Mouse (Mus musculus) thymus, adult 2 months (tissue): ENCODE data around the gene Sstr3.

Experiments
- CTCF ChIP-seq: fragments of 200-500 bp; IDR thresholded peaks from 2 replicates; pipeline ENCODE4 v1.5.1; 2012; ENCODE audit warnings: mild to moderate bottlenecking, control low read depth, low read length, moderate library complexity, borderline replicate concordance; ENCODE audit not compliant: control insufficient read depth, poor library complexity, insufficient read depth; ENCODE audit errors: extremely low read depth
- POLR2A ChIP-seq: fragments of 200-500 bp; IDR thresholded peaks from 2 replicates; pipeline ENCODE4 v1.6.1; 2012; ENCODE audit warnings: mild to moderate bottlenecking, low read length, control low read depth, moderate library complexity; ENCODE audit not compliant: control insufficient read depth, poor library complexity, insufficient read depth; ENCODE audit errors: extremely low read depth

DNA sequence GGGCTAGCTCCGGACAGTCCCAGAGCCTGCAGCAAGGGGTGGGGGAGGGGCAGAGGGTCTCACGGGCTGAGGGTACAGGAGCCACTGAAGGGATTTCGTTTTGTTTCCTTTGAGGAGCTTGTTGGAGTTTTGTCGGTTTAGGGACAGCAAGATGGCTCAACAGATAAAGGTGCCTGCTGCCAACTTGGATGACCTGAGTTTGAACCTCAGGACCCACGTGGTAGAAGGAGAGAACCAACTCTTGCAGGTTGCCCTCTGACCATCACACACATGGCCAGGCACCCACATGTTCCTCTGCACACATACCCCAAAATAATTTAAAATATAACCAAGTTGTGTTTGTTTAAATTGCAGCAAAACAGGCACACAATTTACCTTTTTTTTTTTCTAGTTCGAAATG lies 45.5 kb upstream of the Sstr3 start:
- TF ChIP-seq CTCF (no peak), POLR2A (no peak)
